Mouse (Mus musculus) adrenal gland, postnatal 14 days (tissue): ENCODE measurements around the gene Lbx2. TPM values are rescaled to one million over a fixed set of nuclear protein-coding genes. Genes with fewer than 3 reads are reported as not detected.

Experiments
- DNase-seq: peaks from one replicate; pipeline ENCODE4 v3.0.0; 2021; ENCODE audit warnings: mixed read lengths
- total RNA-seq: library from RNA; stranded (reverse); gene quantifications from 2 replicates; pipeline ENCODE4 v1.2.3, GENCODE M21; 2021

The Lbx2 gene
- total RNA-seq, 1 experiment from 2014 or later = 6.4 TPM

DNA sequence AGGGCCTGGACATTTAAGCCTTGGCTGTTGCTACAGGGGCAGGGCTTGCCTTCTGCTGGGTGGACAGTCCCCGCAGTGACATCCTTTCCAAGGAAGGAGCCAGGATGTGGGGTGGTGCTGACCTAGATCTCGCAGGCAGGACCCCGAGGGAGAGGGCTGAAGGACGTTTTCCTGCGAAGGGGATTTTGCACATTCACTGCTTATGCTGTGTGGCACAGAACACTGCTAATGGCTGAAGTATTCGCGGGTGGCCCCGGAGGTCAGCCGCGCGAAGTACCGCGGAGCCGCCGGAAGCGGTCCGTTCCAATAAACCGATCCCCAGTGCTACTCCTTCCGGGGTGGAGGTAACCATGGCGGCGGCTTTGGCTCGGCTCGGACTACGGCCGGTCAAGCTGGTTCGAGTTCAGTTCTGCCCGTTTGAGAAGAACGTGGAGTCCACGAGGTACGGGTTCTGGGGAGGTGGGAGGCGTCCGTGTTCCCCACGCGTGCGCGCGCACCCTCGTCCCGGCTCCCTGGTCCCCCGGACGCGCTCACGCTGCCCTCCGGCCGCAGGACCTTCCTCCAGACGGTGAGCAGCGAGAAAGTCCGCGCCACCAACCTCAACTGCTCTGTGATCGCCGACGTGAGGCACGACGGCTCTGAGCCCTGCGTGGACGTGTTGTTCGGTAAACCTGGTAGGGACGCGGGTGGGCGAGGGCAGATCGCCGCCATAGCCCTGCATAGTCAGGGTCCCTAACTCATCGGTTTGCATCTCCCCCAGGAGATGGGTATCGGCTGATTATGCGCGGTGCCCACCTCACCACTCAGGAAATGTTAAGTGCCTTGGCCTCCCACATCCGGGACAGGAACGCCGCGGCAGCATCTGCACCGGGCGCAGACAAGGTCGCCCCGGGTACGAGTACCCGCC is 22.8 kb downstream of the Lbx2 start, which contains the start of gene Mrpl53:
Gene Mrpl53, plus strand, starts transcription at position 279 of the 907 bp plus-strand sequence.
- DNase-seq = peak; percentile 92

DNA sequence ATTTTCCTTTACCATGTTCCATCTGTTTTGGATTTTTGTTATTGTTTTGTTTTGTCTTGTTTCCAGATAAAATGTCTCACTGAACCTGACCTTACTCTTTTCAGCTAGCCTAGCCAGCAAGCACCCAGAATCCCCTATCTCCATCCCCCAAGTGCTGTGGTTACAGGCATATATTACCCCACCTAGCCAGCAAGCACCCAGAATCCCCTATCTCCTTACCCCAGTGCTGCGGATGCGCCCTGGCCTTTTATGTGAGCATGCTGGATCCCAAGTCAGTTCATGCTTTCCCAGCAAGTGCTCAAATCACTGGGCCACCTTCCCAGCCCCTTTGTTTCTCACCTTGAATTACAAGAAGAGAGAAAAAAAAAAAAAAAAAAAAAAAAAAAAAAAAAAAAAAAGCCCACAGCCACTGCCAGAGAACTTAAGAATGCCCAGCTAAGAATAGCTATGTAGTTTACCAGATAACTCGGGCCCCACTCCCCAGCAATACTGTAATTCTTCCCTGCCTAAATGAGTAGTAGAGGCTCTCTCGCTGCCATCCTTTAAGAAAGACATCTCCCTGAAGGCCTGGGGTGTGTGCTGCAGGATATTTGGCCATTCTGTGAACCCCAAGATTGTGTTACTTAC is 25.5 kb downstream of the Lbx2 start:
- no peak for DNase-seq

DNA sequence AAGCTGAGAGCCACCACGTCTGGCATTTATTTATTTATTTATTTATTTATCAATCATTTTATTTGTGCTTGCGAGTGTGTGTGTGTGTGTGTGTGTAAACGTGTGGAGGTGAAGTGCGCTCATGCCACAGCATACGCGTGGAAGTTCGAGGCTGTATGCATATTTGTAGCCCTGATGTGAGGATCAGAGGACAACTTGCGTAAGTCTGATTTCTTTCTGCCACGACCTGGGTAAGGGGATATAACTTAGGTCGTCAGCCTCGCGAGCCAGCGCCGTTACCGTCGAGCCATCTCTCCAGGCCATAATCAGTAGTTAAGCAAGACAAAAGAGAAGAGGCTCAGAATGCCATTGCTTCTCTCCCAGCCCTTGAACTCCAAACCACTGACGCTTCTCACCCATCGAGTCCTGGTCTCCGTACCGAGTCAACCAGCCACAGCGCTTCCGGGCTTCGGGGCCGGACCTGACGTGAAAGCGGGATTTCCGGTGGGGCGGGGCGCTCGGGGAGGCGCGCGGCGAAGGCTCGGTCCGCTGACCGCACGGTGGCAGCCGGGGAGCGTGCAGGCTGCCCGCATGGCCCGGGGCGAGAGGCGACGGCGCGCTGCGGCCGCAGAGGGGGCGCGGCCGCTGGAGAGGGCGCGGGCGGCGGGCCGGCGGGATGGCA is 29.0 kb downstream of the Lbx2 start, which contains the start of gene Mogs:
Gene Mogs, plus strand, starts transcription at position 486 of the 661 bp plus-strand sequence.
- peak; percentile 98 for DNase-seq

DNA sequence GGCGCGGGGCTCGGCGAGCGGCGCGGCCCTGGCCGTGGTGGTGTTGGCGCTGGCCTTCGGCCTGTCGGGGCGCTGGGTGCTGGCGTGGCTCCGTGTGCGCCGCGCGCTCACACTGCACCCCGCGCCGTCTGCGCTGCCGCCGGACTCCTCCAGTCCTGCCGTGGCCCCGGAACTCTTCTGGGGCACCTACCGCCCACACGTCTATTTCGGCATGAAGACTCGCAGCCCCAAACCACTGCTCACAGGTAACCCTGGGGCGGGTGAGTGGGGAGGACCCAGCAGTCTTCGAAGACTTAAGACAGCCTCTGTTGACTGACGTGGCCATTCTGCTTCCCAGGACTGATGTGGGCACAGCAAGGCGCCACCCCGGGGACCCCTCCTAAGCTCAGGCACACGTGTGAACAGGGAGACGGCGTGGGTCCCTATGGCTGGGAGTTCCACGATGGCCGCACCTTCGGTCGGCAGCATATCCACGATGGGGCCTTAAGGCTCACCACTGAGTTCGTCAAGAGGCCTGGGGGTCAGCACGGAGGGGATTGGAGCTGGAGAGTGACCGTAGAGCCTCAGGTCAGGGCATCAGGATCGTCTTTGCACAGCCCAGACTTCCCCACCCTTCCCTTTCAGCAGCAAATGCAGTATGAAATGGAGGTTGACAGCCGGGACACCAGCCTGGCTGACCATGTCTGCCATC is 29.7 kb downstream of the Lbx2 start:
- no peak for DNase-seq

DNA sequence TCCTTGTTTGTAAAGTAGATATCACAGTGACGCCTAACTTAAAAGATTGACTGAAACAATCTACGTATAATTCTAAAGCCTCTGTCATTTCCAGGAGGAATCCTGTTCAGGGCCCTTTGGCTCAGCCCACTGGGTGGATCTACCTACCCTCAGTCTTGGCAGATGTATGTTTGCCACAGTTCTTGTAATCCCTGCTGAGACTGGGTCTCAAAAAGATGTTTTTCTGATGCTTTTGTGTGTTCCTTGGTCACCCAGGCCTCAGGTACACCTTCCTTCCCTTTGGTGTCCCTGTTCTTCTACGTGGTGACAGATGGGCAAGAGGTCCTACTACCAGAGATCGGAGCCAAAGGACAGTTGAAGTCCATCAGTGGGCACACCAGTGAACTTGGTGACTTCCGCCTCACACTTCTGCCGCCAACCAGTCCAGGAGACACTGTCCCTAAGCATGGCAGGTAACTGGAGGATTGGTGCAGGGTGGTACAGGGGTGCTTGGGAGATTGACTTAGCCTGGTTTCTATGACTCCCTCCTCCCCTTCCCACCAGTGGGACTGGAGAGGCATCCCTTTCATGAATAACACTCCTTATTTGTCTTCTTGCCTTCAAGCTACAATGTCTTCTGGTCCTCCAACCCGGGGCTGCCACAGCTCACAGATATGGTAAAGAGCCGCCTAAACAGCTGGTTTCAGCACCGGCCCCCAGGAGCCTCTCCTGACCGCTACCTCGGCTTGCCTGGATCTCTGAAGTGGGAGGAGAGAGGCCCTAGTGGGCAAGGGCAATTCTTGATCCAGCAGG is 30.4 kb downstream of the Lbx2 start:
- DNase-seq = no peak

DNA sequence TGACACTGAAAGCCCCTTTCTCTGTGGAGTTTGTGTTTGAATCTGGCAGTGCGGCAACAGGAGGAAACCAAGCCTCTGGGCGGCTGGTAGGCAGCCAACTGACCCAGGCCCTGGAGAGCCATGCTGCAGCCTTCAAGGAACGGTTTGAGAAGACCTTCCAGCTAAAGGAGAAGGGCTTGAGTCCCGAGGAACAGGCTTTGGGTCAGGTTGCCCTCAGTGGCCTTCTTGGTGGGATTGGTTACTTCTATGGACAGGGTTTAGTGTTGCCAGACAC is 30.9 kb downstream of the Lbx2 start:
- DNase-seq = no peak

DNA sequence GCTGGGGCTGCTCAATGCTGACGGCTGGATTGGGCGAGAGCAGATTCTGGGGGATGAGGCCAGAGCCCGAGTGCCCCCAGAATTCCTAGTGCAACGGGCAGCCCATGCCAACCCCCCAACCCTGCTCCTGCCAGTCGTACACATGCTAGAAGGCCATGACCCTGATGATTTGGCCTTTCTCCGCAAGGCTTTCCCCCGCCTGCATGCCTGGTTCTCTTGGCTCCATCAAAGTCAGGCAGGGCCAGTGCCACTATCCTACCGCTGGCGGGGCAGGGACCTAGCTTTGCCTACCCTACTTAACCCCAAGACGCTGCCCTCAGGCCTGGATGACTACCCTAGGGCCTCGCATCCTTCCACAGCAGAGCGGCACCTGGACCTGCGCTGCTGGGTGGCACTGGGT is 31.4 kb downstream of the Lbx2 start:
- DNase-seq = no peak

DNA sequence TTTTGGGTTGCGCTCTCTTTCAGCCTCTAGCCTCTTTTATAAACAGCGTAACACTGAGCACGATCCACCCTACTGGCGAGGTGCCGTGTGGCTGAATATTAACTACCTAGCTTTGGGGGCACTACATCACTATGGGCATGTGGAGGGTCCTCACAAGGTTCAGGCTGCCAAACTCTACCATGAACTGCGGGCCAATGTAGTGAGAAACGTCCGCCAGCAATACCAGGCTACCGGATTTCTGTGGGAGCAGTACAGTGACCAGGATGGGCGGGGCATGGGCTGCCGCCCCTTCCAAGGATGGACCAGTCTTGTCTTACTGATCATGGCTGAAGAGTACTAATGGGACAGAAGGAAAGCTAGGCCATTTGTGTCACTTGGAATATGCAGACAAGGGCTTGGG is 32.2 kb downstream of the Lbx2 start:
- DNase-seq = no peak

DNA sequence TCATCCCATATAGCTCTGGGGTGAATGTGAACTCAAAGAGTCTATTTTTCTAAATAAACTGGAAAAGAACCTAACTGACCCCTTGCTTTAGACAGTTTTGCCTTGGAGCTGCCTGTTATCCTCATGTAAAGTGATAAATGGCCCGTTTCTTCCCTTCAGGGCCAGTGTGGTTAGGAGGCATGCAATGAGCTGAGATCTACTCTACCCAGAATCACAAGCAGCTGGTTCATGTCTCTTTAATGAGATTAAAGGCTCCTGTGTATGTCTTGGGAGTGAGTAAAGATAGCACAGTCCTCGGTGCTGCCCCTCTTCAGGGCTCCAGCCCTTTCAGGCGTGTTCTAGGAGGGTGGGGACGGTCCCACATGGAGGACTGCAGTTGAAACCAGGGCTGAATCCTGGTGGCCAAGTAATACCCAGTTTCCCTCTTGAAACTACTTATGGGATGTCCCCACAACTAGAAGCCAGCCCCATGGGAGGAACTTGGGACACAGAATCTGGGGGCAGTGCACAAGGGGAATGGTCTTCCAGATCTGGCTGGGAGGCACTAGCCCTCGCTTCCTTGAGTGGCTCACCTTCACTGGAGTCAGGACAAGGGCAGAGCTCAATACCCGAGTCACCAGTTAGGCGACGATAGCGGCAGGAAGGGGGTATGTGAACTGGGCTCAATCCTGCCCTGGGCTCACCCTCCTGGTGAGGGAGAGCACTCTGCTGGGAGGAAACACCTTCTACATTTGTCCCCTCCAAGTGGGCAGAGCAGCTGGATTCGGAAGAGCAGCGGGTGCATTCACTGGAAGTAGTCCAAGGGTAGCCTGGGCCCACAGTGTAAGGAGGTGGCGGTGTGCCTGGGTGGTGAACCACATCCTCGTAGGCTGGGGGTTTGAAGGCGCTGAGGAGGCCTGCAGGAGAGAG is 32.9 kb downstream of the Lbx2 start:
- DNase-seq = no peak

DNA sequence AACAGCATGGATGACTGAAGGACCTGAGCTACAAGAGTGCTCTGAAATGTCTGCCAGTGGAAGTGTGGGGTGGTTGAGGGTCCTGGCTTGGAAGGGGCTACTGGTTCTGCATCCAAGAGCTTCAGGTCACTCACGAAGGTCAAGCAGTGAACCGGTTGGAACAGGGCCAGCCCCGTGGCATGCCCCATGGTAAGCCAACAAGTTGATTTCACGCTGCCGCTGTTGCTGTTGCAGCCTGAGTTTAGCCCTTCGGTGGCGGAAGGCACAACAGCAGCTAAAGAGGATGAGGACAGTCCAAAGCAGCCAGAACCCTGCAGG is 33.5 kb downstream of the Lbx2 start:
- DNase-seq = peak; percentile 56

DNA sequence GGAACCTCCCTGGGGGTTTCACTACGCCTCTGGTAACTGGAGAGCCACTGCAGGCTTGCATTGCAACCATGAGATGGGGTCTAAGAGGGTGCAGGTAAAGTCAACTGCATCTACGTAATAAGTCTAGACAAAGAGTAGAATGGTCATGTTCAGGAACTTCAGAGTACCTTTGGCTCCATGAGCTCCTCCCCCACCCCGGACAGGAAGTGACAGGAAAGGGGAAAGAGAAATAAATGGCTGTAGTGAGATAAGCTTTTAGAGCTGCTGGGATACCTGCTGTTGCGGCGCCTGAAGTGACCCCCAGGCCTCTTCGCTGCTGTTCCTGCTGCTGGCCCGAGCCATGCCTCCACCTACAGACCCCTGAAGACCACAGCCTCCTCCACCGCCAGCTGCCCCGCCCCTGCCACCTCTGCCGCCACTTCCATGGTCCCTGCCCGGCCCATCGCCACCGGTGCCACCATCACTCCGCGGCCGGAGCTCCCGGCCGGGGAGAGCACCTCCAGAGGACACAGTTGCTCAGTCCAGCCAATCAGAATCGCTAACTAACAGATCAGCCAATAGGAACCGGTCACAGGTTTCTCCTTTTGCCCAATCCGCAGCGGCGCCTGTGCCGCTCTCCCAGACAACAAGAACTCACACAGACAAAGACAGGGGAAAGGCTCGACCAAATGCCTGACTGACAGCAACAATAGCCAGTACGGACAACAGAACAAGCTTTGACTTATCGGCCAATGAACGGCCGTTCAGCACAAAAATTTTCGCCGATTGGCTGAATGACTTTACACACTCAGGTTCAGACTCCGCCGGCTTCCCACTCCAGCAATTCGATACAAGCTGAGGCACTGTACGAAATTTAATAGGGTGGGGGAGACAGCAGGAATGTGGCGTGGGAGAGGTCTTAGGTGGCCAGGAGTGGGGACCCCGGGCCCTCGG is 35.0 kb downstream of the Lbx2 start, which contains the start of gene Wbp1:
Gene Wbp1, minus strand, starts transcription at position 630 of the 933 bp plus-strand sequence.
- DNase-seq = peak; percentile 97

DNA sequence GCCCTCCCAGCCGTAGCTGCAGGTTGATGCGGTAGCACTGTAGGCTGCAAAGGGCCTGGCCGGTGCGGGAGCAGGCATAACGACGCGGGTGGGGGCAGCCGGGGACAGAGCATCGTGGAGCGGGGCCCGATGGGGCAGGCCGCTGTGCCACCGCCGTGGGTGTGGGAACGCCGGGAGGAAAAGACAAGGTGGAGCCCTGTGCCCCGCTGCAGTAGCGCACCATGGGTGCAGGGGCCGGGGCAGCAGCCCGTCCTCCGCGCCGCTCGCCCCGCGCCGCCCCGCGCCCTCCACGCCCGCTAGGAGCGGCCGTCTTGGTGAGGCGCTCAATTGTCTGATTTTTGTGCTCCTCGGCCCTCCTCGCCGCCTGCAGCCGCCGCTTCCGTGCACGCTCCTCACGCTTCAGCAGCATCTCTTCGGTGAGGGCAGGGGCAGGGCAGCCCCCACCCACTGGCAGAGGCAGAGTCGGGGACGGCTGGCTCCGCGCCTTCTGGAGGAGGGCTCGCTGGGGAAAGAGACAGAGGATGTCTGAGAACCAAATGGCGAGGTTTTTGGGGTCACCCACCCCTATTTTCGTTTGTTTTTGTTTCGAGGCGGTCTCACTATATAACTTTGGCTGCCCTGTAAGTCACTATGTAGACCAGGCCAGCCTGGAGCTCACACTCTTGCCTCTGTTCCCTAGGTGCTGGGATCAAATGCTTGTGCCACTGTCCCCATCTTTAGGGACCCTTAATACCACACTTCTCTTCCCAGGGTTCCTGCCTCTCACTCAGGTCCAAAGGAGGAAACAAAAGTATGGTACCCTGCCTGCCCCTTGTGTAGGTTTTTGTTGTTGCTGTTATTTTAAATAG is 35.9 kb downstream of the Lbx2 start:
- no peak for DNase-seq

DNA sequence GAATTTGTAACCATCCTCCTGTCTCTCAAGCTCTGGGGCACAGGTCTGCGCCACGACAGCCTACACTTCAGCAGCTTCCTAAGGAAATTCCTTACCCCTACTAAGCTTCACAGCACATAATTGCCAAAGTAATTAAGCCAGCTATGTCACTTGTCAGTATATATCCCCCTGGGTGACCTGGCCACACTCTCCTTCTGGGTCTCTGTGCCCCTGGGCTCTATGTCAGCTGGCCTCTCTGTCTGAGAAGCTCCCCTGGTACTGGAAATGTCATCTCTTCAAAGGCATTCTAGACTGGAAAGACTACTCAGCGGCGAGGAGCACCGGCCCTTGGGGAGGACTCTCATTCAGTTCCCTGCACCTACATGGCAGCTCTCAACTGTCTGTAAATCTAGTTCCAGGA is 36.8 kb downstream of the Lbx2 start:
- no peak for DNase-seq

DNA sequence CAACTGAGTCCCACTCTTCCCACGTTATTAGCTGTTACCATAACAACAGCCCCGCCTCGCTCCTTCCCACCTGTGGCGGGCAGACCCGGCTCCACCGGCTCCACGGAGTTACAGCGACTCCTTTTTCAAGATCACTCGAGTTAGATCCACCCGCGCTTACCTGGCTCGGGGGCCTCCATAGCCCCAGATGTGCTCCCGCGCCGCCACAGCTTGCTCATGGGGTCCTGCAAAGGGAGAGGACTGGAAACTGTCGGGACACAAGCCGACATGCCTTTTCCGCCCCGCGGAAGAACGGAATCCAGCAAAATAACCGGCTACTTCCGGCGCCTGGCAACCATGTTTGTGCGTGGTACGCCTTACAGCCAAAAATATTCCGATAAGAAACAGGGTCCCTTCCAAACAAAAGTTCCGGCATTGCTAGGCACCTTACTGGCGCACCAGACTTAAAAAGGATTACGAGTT is 38.7 kb downstream of the Lbx2 start:
- peak; percentile 96 for DNase-seq

DNA sequence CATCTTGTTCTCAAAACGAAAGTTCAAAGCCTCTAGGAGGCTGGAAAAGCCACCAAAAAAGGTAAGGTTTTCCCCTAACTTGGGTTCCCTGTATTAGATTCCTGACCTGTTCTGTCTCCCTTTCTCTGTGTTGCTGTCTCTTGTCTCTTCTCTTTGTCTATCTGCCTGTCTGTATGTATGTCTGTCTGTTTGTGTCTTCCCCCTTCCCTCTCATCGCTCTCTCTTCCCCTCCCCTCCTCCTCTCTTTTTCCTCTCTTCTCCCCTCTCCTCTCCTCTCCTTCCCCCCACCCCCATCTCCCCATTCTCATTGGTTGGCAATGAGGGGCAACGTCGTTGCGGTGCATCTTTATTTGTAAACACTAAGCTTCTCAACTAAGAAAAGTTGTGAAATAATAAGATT is 39.2 kb downstream of the Lbx2 start, which contains the start of gene Ino80b:
Gene Ino80b, minus strand, starts transcription at position 101 of the 400 bp plus-strand sequence.
- DNase-seq = no peak

DNA sequence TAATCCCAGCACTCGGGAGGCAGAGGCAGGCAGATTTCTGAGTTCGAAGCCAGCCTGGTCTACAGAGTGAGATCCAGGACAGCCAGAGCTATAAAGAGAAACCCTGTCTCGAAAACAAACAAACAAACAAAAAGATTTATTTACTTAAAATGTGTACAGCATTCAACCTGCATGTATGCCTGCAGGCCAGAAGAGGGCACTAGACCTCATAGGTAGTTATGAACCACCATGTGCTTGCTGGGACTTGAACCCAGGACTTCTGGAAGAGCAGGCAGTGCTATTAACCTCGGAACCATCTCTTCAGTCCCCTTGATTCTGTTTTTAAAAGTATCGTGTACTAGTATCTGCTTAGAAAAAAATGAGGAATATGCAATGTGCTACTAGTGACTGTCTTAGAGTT is 41.3 kb downstream of the Lbx2 start:
- DNase-seq = no peak

DNA sequence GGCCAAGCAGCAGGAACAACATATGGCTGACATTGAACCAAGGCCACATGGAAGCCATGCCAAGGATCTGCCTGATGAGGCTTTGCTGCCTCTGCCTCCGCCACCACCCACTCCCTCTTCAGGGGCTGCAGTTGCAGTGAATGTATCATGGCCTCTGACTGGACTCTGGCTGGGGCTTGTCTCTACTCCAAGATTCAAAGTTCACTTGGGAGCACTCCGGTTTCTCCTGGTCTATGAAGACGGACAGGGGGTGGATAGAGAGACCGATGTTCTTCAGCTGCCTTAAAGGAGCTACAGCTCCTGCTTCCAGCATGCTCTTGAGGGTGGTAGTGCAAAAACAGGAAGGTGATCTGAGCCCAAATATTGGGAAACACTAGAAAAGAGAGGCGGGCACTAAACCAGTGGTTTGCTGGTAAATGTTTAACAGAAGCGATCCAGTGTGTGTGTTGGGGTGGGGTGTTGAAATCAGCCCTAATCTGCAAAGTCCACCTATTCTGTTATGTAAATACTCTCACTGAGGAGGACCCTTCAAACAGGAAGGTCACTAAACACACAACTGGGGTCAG is 45.4 kb downstream of the Lbx2 start:
- DNase-seq = no peak
